12 mouse cellular contexts compared by ENCODE assay signal in the genomic region with DNA sequence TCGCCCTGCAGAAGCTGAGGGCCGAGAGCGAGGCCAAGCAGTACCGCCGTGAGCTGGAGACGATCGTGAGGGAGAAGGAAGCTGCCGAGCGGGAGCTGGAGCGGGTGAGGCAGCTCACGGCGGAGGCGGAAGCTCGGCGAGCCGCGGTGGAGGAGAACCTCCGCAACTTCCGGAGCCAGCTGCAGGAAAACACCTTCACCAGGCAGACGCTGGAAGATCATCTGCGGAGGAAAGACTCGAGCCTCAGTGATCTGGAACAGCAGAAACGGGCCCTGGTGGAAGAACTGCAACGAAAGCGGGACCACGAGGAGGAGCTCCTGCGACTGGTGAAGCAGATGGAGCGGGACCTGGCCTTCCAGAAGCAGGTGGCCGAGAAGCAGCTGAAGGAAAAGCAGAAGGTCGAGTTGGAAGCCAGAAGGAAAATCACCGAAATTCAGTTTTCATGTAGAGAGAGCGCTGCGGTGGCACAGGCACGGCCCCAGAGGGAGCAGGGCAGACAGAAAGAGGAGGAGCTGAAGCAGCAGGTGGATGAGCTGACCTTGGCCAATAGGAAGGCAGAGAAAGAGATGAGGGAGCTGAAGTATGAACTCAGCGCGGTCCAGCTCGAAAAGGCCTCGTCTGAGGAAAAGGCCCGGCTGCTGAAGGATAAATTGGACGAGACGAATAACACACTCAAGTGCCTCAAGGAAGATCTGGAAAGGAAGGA.
DNase-seq lines count a peak whose midpoint lies in the region; ATAC-seq and TF ChIP-seq lines count a peak whose summit lies in the region.
"Had no signal": no experiment of that assay in that cellular context is flagged by ENCODE, and none has a peak within 500 bp of the region (broad histone marks: within the 10 kb centered on the region; RNA-seq: fewer than 3 reads in every experiment).

No protein-coding gene starts in this region.

- no peak overlapping the region for H3K9ac ChIP-seq in heart, adult 2 months (ENCODE audit: low read depth, low read length)
- no peak overlapping the region for H3K9ac ChIP-seq in midbrain, embryonic 14.5 days (replicated peaks; ENCODE audit: low read length)
- H3K9ac ChIP-seq in midbrain, embryonic 11.5 days (ENCODE audit: low read length) = no peak overlapping the region
- H3K9ac ChIP-seq: intestine, embryonic 15.5 days; liver, embryonic 14.5 days had no signal

- no peaks in the 10 kb centered on the region for H3K9me3 ChIP-seq in heart, embryonic 10.5 days
- H3K9me3 ChIP-seq in midbrain, embryonic 14.5 days (ENCODE audit: control insufficient read depth, low read length) = no peaks in the 10 kb centered on the region
- H3K9me3 ChIP-seq in midbrain, embryonic 11.5 days (ENCODE audit: control insufficient read depth, low read length) = no peaks in the 10 kb centered on the region
- H3K9me3 ChIP-seq: intestine, embryonic 15.5 days had no signal

- peak overlapping the region; percentile 10; the same call in 1 of the 2 replicates for H3K27ac ChIP-seq in heart, embryonic 10.5 days
- H3K27ac ChIP-seq in heart, adult 2 months = no peak overlapping the region
- no peak overlapping the region for H3K27ac ChIP-seq in midbrain, embryonic 14.5 days (replicated peaks; ENCODE audit: low read depth, low read length)
- H3K27ac ChIP-seq in midbrain, embryonic 11.5 days (ENCODE audit: low read depth, low read length) = no peak overlapping the region
- H3K27ac ChIP-seq: intestine, embryonic 15.5 days; liver, embryonic 14.5 days had no signal

- 75% methylated on average over 41 of the region's 41 CpGs for WGBS in heart, embryonic 10.5 days
- 77% methylated on average over 41 of the region's 41 CpGs for WGBS in heart, adult 2 months
- 87% methylated on average over 41 of the region's 41 CpGs for WGBS in midbrain, embryonic 14.5 days
- WGBS in midbrain, embryonic 11.5 days = 89% methylated on average over 41 of the region's 41 CpGs

- no peak for TF ChIP-seq POLR2A in heart, adult 2 months (IDR thresholded peaks at IDR 0.05; ENCODE audit: insufficient read depth, low read depth, low read length)

- no peak for ATAC-seq in midbrain, embryonic 14.5 days (ENCODE audit: low FRiP score, low TSS enrichment)
- ATAC-seq in midbrain, embryonic 11.5 days (ENCODE audit: low FRiP score) = no peak
- no peak for ATAC-seq in megakaryocyte progenitor cell, adult 5-6 weeks (replicated peaks; ENCODE audit: poor library complexity)
- ATAC-seq: intestine, embryonic 15.5 days had no signal

- intact Hi-C loops in heart, adult 2 months (cut with DNase I) = no loop called here

- H3K4me1 ChIP-seq in heart, embryonic 10.5 days = no peaks in the 10 kb centered on the region
- H3K4me1 ChIP-seq in heart, adult 2 months (ENCODE audit: control insufficient read depth, insufficient read depth, low read length) = no peaks in the 10 kb centered on the region
- H3K4me1 ChIP-seq in midbrain, embryonic 14.5 days (ENCODE audit: control insufficient read depth, insufficient read depth, low read length) = peaks cover 8% of the 10 kb centered on the region; the same call in 1 of the 2 replicates
- peaks cover 7% of the 10 kb centered on the region for H3K4me1 ChIP-seq in midbrain, embryonic 11.5 days (ENCODE audit: control insufficient read depth, insufficient read depth, low read length)
- H3K4me1 ChIP-seq: intestine, embryonic 15.5 days had no signal

- peaks cover 74% of the 10 kb centered on the region for H3K36me3 ChIP-seq in heart, embryonic 10.5 days
- H3K36me3 ChIP-seq in heart, adult 2 months (ENCODE audit: control insufficient read depth, insufficient read depth, low read length) = no peaks in the 10 kb centered on the region
- peaks cover 58% of the 10 kb centered on the region for H3K36me3 ChIP-seq in midbrain, embryonic 14.5 days (ENCODE audit: control insufficient read depth, insufficient read depth, low read length)
- H3K36me3 ChIP-seq in midbrain, embryonic 11.5 days (ENCODE audit: control insufficient read depth, insufficient read depth, low read length) = peaks cover 12% of the 10 kb centered on the region; the same call in 1 of the 2 replicates
- H3K36me3 ChIP-seq: intestine, embryonic 15.5 days had no signal

- H3K27me3 ChIP-seq in heart, embryonic 10.5 days (ENCODE audit: insufficient read depth, poor library complexity, severe bottlenecking) = no peaks in the 10 kb centered on the region
- no peaks in the 10 kb centered on the region for H3K27me3 ChIP-seq in heart, adult 2 months (ENCODE audit: control insufficient read depth, insufficient read depth, low read length)
- no peaks in the 10 kb centered on the region for H3K27me3 ChIP-seq in midbrain, embryonic 14.5 days (ENCODE audit: control insufficient read depth, insufficient read depth, low read length)
- H3K27me3 ChIP-seq in midbrain, embryonic 11.5 days (ENCODE audit: control insufficient read depth, insufficient read depth, low read length) = no peaks in the 10 kb centered on the region
- H3K27me3 ChIP-seq: intestine, embryonic 15.5 days had no signal

- TF ChIP-seq EP300 in heart, adult 2 months (IDR thresholded peaks at IDR 0.05; ENCODE audit: insufficient read depth, low read depth, low read length) = no peak

- no peaks in the 10 kb centered on the region for H3K79me2 ChIP-seq in heart, adult 2 months (replicated peaks; ENCODE audit: control insufficient read depth, insufficient read depth, low read length)

- no peak for TF ChIP-seq CTCF in heart, adult 2 months (IDR thresholded peaks at IDR 0.05)

- H3K4me3 ChIP-seq in heart, embryonic 10.5 days = peak overlapping the region; percentile 32; the same call in 1 of the 2 replicates
- no peak overlapping the region for H3K4me3 ChIP-seq in heart, adult 2 months
- H3K4me3 ChIP-seq in midbrain, embryonic 14.5 days (replicated peaks; ENCODE audit: low read depth, low read length) = no peak overlapping the region
- H3K4me3 ChIP-seq in midbrain, embryonic 11.5 days (ENCODE audit: low read depth, low read length) = no peak overlapping the region
- H3K4me3 ChIP-seq: intestine, embryonic 15.5 days had no signal

- 0 out of 2 replicates have a peak overlapping the region, but pooled peaks have one; percentile 10 for H3K4me2 ChIP-seq in midbrain, embryonic 14.5 days (ENCODE audit: low read length)
- H3K4me2 ChIP-seq in midbrain, embryonic 11.5 days = no peak overlapping the region
- H3K4me2 ChIP-seq: intestine, embryonic 15.5 days had no signal

- DNase-seq in heart, embryonic 10.5 days (ENCODE audit: low spot score) = no peak
- no peak for DNase-seq in heart, adult 2 months
- DNase-seq in midbrain, embryonic 14.5 days = no peak
- DNase-seq in midbrain, embryonic 11.5 days (ENCODE audit: low spot score, missing footprints) = no peak
- DNase-seq in cerebellum, postnatal 36 days = peak; percentile 41 to 51
- DNase-seq in retina, postnatal 1 day = peak; percentile 22
- DNase-seq in left cerebral cortex, adult 8-10 months (ENCODE audit: low spot score in 2 of 2) = no peak
- DNase-seq: embryo, embryonic 11 days; thymus, postnatal 25 days had no signal

Comparison
In these comparisons a context has a peak if more than half of its experiments do, and no peak if none do; other contexts are left out.
1. DNase-seq: peak in cerebellum, postnatal 36 days (2 of 2) and retina, postnatal 1 day (single experiment); none in heart, embryonic 10.5 days (single experiment), heart, adult 2 months (0 of 2), midbrain, embryonic 14.5 days (single experiment), midbrain, embryonic 11.5 days (single experiment) and left cerebral cortex, adult 8-10 months (0 of 2).